Mouse (Mus musculus): ENCODE results near the gene Gm26657. TPM values are rescaled to one million over a fixed set of nuclear protein-coding genes. Genes with fewer than 3 reads are reported as not detected.

The Gm26657 gene
- total RNA-seq, 1 experiment from 2014 or later: not detected

DNA sequence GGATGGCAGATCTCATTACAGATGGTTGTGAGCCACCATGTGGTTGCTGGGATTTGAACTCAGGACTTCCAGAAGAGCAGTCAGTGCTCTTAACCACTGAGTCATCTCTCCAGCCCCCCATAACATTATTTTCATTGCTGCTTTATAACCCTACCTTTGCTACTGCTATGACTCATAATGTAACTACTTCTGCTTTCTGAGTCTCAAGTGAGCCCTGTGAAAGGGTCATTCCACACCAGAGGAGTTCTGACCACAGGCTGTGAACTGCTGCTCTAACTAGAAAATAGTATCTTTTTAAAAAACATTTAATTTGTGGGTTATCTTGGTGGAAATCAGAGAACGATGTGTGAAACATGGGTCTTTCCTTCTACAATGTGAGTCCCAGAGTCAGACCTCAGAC is 17.8 kb downstream of the Gm26657 start:
- DNase-seq: no peak

DNA sequence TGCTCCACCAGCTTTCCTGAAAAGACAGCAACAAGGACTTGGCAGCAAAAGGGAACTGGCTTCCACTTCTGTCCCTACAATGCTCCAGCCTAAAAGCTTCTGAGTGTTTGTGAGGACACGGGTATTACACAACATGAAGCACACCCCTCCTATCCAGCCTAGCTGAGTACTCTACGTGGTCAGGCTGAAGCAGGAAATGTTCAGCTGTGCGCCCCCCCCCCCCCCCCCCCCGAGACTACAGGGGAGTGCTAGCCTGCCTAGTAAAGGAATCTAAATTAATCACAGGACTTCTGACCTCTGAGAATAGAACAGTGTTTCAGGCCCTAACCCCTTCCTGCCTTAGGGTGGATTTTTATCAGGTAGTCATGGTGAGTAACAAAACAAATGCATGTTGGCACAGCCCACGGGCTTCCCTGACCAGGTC is 28.0 kb downstream of the Gm26657 start:
- DNase-seq: no peak

GRCm38 (mm10) chr4:56768913-56769312 is 29.0 kb downstream of the Gm26657 start:
- DNase-seq: no peak

GRCm38 (mm10) chr4:56771065-56771464 is 31.2 kb downstream of the Gm26657 start:
- DNase-seq: no peak

Other genes with a start within 250 kb of the Gm26657 start
- gene Actl7b, start 1.4 kb downstream of the Gm26657 start, total RNA-seq (2021): not detected in 2 replicates
- not detected in 2 replicates for gene Actl7a, start 3.3 kb downstream of the Gm26657 start, total RNA-seq (2021)
- 35.5 and 40.1 TPM in 2 replicates for gene Elp1, start 62.3 kb downstream of the Gm26657 start, total RNA-seq (2021)
- gene Fam206a, start 62.3 kb downstream of the Gm26657 start, total RNA-seq (2021): 13.1 and 14.6 TPM in 2 replicates
- gene Ctnnal1, start 125.1 kb downstream of the Gm26657 start, total RNA-seq (2021): 21.9 and 26.6 TPM in 2 replicates
- 46.7 and 53.9 TPM in 2 replicates for gene Tmem245, start 207.4 kb downstream of the Gm26657 start, total RNA-seq (2021)

Measured in adrenal gland, postnatal 25 days (tissue).